Mouse (Mus musculus) frontal cortex, postnatal 14 days (tissue): Measurements from ENCODE around the gene Gm3376.
"Not testable (repeated sequence)": the region's sequence is repeated elsewhere in the genome, so short reads cannot be mapped to it uniquely, and the experiment has no call there.

Experiments used
- DNase-seq, 2 experiments: peaks; one replicate each; pipeline ENCODE4 v3.0.0; 2022; ENCODE audit warnings: low spot score in 2 of 2

The Gm3376 gene

DNA sequence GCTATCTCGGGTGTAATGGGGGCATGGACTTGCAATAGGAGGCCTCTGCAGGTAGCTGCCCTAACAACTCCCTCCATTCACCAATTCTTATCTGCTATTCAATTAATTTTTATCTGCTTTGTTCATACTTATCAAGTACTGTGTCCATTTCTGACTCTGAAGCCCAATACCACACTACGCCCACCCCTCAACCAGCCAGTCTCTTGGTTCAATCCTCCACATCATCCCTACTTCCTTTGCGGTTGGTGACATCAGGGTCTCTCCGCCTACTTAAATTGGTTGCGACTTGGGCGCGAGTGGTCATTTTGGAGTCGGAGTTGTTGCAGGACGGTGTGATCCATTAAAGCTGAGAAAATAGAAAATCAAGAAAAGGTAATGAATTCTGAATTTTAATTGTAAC lies at the start of gene Gm3376:
Gene Gm3376 (plus strand): TSS at position 301 of the 400 bp plus-strand sequence.
- not testable (repeated sequence) for DNase-seq
